In genomic region chr8:123654763-123655162, GRCm38 (mm10) we compare ENCODE assay signal across 8 mouse cellular contexts. TPM values are rescaled to one million over a fixed set of nuclear protein-coding genes. Genes with fewer than 3 reads are reported as not detected.
A peak's percentile ranks its signal among the peaks of the same experiment; 100 is the strongest.
DNase-seq lines count a peak whose midpoint lies in the region; ATAC-seq and TF ChIP-seq lines count a peak whose summit lies in the region.

No protein-coding gene starts in this region.

- no peak for ATAC-seq in hindbrain, postnatal 0 days
- ATAC-seq in midbrain, embryonic 16.5 days: no peak

- TF ChIP-seq POLR2A in heart, adult 2 months (IDR thresholded peaks at IDR 0.05; ENCODE audit: insufficient read depth, low read depth, low read length): no peak

- peak overlapping the region; percentile 67 for H3K4me3 ChIP-seq in heart, adult 2 months
- H3K4me3 ChIP-seq in brown adipose tissue, adult 24 weeks (ENCODE audit: insufficient read depth, low read depth, low read length): peak overlapping the region; percentile 72
- peak overlapping the region; percentile 78 for H3K4me3 ChIP-seq in hindbrain, postnatal 0 days (ENCODE audit: low read length)
- H3K4me3 ChIP-seq in midbrain, embryonic 16.5 days (ENCODE audit: low read depth, low read length): peak overlapping the region; percentile 85

- TF ChIP-seq CTCF in heart, adult 2 months (IDR thresholded peaks at IDR 0.05): no peak
- no peak for TF ChIP-seq CTCF in hindbrain, postnatal 0 days (IDR thresholded peaks at IDR 0.05; ENCODE audit: low read depth)

- no peaks in the 10 kb centered on the region for H3K9me3 ChIP-seq in hindbrain, postnatal 0 days (ENCODE audit: low read length)
- no peaks in the 10 kb centered on the region for H3K9me3 ChIP-seq in midbrain, embryonic 16.5 days (replicated peaks; ENCODE audit: control insufficient read depth, low read length, poor library complexity, severe bottlenecking)

- H3K79me2 ChIP-seq in heart, adult 2 months (replicated peaks; ENCODE audit: control insufficient read depth, insufficient read depth, low read length): no peaks in the 10 kb centered on the region

- no peak for TF ChIP-seq EP300 in heart, adult 2 months (IDR thresholded peaks at IDR 0.05; ENCODE audit: insufficient read depth, low read depth, low read length)

- no peak overlapping the region for H3K9ac ChIP-seq in heart, adult 2 months (ENCODE audit: low read depth, low read length)
- H3K9ac ChIP-seq in hindbrain, postnatal 0 days (replicated peaks; ENCODE audit: low read length): peak overlapping the region; percentile 84; the same call in 1 of the 2 replicates
- peak overlapping the region; percentile 95 for H3K9ac ChIP-seq in midbrain, embryonic 16.5 days (ENCODE audit: low read depth, low read length)

- H3K27ac ChIP-seq in heart, adult 2 months: peak overlapping the region; percentile 68
- no peak overlapping the region for H3K27ac ChIP-seq in brown adipose tissue, adult 24 weeks (replicated peaks; ENCODE audit: low read depth, low read length)
- 0 out of 2 replicates have a peak overlapping the region, but pooled peaks have one; percentile 12 for H3K27ac ChIP-seq in hindbrain, postnatal 0 days
- no peak overlapping the region for H3K27ac ChIP-seq in midbrain, embryonic 16.5 days (ENCODE audit: low read length)

- H3K4me1 ChIP-seq in heart, adult 2 months (ENCODE audit: control insufficient read depth, insufficient read depth, low read length): peaks cover 1% of the 10 kb centered on the region; the same call in 1 of the 2 replicates
- 0 out of 2 replicates have a peak, but pooled peaks cover 3% of the 10 kb centered on the region for H3K4me1 ChIP-seq in brown adipose tissue, adult 24 weeks (ENCODE audit: control insufficient read depth, insufficient read depth, insufficient read length, low read length)
- peaks cover 7% of the 10 kb centered on the region; the same call in 1 of the 2 replicates for H3K4me1 ChIP-seq in hindbrain, postnatal 0 days (ENCODE audit: insufficient read depth, low read length)
- H3K4me1 ChIP-seq in midbrain, embryonic 16.5 days (ENCODE audit: control insufficient read depth, insufficient read depth, low read length): peaks cover 19% of the 10 kb centered on the region

- DNase-seq in heart, adult 2 months: no peak
- DNase-seq in heart, adult 8-10 months (ENCODE audit: low spot score): no peak
- no peak for DNase-seq in hindbrain, postnatal 0 days (ENCODE audit: low spot score)
- no peak for DNase-seq in B cell, adult 2 months
- no peak for DNase-seq in layer of hippocampus, postnatal 10 days (ENCODE audit: low spot score in 2 of 2)
- no peak for DNase-seq in cerebellum, adult 9-11 months

- intact Hi-C loops in heart, adult 2 months (cut with DNase I): no loop called here

- no peaks in the 10 kb centered on the region; the same call in 1 of the 2 replicates for H3K27me3 ChIP-seq in heart, adult 2 months (ENCODE audit: control insufficient read depth, insufficient read depth, low read length)
- no peaks in the 10 kb centered on the region for H3K27me3 ChIP-seq in hindbrain, postnatal 0 days (ENCODE audit: insufficient read depth, low read length)
- H3K27me3 ChIP-seq in midbrain, embryonic 16.5 days (ENCODE audit: control insufficient read depth, insufficient read depth, low read depth, low read length): no peaks in the 10 kb centered on the region

- WGBS in heart, adult 2 months: 71% methylated on average over 5 of the region's 5 CpGs
- WGBS in hindbrain, postnatal 0 days: 20% methylated on average over 5 of the region's 5 CpGs
- WGBS in midbrain, embryonic 16.5 days: 11% methylated on average over 5 of the region's 5 CpGs

- H3K4me2 ChIP-seq in hindbrain, postnatal 0 days (ENCODE audit: low read depth, low read length): peak overlapping the region; percentile 65
- peak overlapping the region; percentile 83 for H3K4me2 ChIP-seq in midbrain, embryonic 16.5 days (ENCODE audit: low read length)

- no peaks in the 10 kb centered on the region for H3K36me3 ChIP-seq in heart, adult 2 months (ENCODE audit: control insufficient read depth, insufficient read depth, low read length)
- H3K36me3 ChIP-seq in hindbrain, postnatal 0 days (ENCODE audit: insufficient read depth, low read length): peaks cover 7% of the 10 kb centered on the region; the same call in 1 of the 2 replicates
- peaks cover 9% of the 10 kb centered on the region for H3K36me3 ChIP-seq in midbrain, embryonic 16.5 days (ENCODE audit: control insufficient read depth, insufficient read depth, low read length)

RNA-seq across cellular contexts. Expression of gene Rhou, which starts 1.0 kb away (rescaled TPM):
- total RNA-seq in heart, adult 2 months (2021): 1 to 10 TPM; 5.5 to 5.8 TPM
- polyA plus RNA-seq in heart, adult 2 months (2012; rRNA removed): 4.1 and 5.1 TPM in 2 replicates
- 1 to 10 TPM; 6.3 to 8.6 (median 7.0) TPM for total RNA-seq in heart, adult 8-10 months (2022)
- polyA plus RNA-seq in brown adipose tissue, adult 24 weeks (2012; ENCODE audit: insufficient read depth, insufficient read length, missing spikeins): 14.6 and 17.3 TPM in 2 replicates
- total RNA-seq in hindbrain, postnatal 0 days (2014; rRNA removed): 22.1 and 25.2 TPM in 2 replicates
- polyA plus RNA-seq in hindbrain, postnatal 0 days (2015; fragmentation: Nextera tagmentation; extraction: Ambion mirVana): 7.8 and 7.9 TPM in 2 replicates
- polyA plus RNA-seq in midbrain, embryonic 16.5 days (2015; fragmentation: Nextera tagmentation; extraction: Ambion mirVana): 10.1 and 13.2 TPM in 2 replicates
- 10 to 100 TPM; 36.9 to 39.6 TPM for total RNA-seq in layer of hippocampus, postnatal 10 days (2021)

Comparison
In these comparisons a context has a peak if more than half of its experiments do, and no peak if none do; other contexts are left out.
1. H3K27ac ChIP-seq: peak in heart, adult 2 months (single experiment) and hindbrain, postnatal 0 days (single experiment); none in brown adipose tissue, adult 24 weeks (single experiment) and midbrain, embryonic 16.5 days (single experiment).
2. Peak in every context shown above with its lines, with median percentiles within 50 percentile points of each other: H3K4me3 ChIP-seq.